Mouse (Mus musculus): ENCODE data around the gene Diaph2. TPM values are rescaled to one million over a fixed set of nuclear protein-coding genes. Genes with fewer than 3 reads are reported as not detected.

The Diaph2 gene
- total RNA-seq (2017): 10.0 and 11.4 TPM in 2 replicates

- peak; percentile 91 to 97 for ATAC-seq (replicated peaks in 1 of 2; ENCODE audit: insufficient read depth in 1 of 2, low FRiP score in 2 of 2, low TSS enrichment in 1 of 2, low read depth in 1 of 2, poor library complexity in 2 of 2, severe bottlenecking in 2 of 2)
These were observed at the start of gene Diaph2 for GRCm38 (mm10) chrX:129749571-129750061. Gene Diaph2, plus strand, starts transcription at chrX:129749742.

GRCm38 (mm10) chrX:129701634-129702312 lies 47.8 kb upstream of the Diaph2 start:
- ATAC-seq (replicated peaks in 1 of 2; ENCODE audit: insufficient read depth in 1 of 2, low FRiP score in 2 of 2, low TSS enrichment in 1 of 2, low read depth in 1 of 2, poor library complexity in 2 of 2, severe bottlenecking in 2 of 2): no peak

GRCm38 (mm10) chrX:129709656-129710055 lies 39.9 kb upstream of the Diaph2 start:
- no peak for ATAC-seq (replicated peaks in 1 of 2; ENCODE audit: insufficient read depth in 1 of 2, low FRiP score in 2 of 2, low TSS enrichment in 1 of 2, low read depth in 1 of 2, poor library complexity in 2 of 2, severe bottlenecking in 2 of 2)

GRCm38 (mm10) chrX:129728717-129729220 lies 20.8 kb upstream of the Diaph2 start:
- ATAC-seq (replicated peaks in 1 of 2; ENCODE audit: insufficient read depth in 1 of 2, low FRiP score in 2 of 2, low TSS enrichment in 1 of 2, low read depth in 1 of 2, poor library complexity in 2 of 2, severe bottlenecking in 2 of 2): no peak

- ATAC-seq (replicated peaks in 1 of 2; ENCODE audit: insufficient read depth in 1 of 2, low FRiP score in 2 of 2, low TSS enrichment in 1 of 2, low read depth in 1 of 2, poor library complexity in 2 of 2, severe bottlenecking in 2 of 2): no peak
These were observed 13.0 kb upstream of the Diaph2 start for GRCm38 (mm10) chrX:129736562-129736961.

- no peak; a peak in 1 of 4 replicates for ATAC-seq (replicated peaks in 1 of 2; ENCODE audit: insufficient read depth in 1 of 2, low FRiP score in 2 of 2, low TSS enrichment in 1 of 2, low read depth in 1 of 2, poor library complexity in 2 of 2, severe bottlenecking in 2 of 2)
These were observed 10.3 kb upstream of the Diaph2 start for GRCm38 (mm10) chrX:129739226-129739625.

- peak; percentile 56 to 80; a peak in 3 of 4 replicates for ATAC-seq (replicated peaks in 1 of 2; ENCODE audit: insufficient read depth in 1 of 2, low FRiP score in 2 of 2, low TSS enrichment in 1 of 2, low read depth in 1 of 2, poor library complexity in 2 of 2, severe bottlenecking in 2 of 2)
These were observed 6.6 kb upstream of the Diaph2 start for GRCm38 (mm10) chrX:129742981-129743380.

GRCm38 (mm10) chrX:129745976-129746375 lies 3.6 kb upstream of the Diaph2 start:
- no peak for ATAC-seq (replicated peaks in 1 of 2; ENCODE audit: insufficient read depth in 1 of 2, low FRiP score in 2 of 2, low TSS enrichment in 1 of 2, low read depth in 1 of 2, poor library complexity in 2 of 2, severe bottlenecking in 2 of 2)

- no peak for ATAC-seq (replicated peaks in 1 of 2; ENCODE audit: insufficient read depth in 1 of 2, low FRiP score in 2 of 2, low TSS enrichment in 1 of 2, low read depth in 1 of 2, poor library complexity in 2 of 2, severe bottlenecking in 2 of 2)
These were observed 440 bp upstream of the Diaph2 start for GRCm38 (mm10) chrX:129749102-129749501.

GRCm38 (mm10) chrX:129750094-129750569 lies 590 bp downstream of the Diaph2 start:
- ATAC-seq (replicated peaks in 1 of 2; ENCODE audit: insufficient read depth in 1 of 2, low FRiP score in 2 of 2, low TSS enrichment in 1 of 2, low read depth in 1 of 2, poor library complexity in 2 of 2, severe bottlenecking in 2 of 2): 0 out of 4 replicates have a peak, but pooled peaks have one; percentile 14 to 15

- ATAC-seq (replicated peaks in 1 of 2; ENCODE audit: insufficient read depth in 1 of 2, low FRiP score in 2 of 2, low TSS enrichment in 1 of 2, low read depth in 1 of 2, poor library complexity in 2 of 2, severe bottlenecking in 2 of 2): peak; percentile 26 to 36; a peak in 1 of 4 replicates
These were observed 1.1 kb downstream of the Diaph2 start for GRCm38 (mm10) chrX:129750606-129751005.

- ATAC-seq (replicated peaks in 1 of 2; ENCODE audit: insufficient read depth in 1 of 2, low FRiP score in 2 of 2, low TSS enrichment in 1 of 2, low read depth in 1 of 2, poor library complexity in 2 of 2, severe bottlenecking in 2 of 2): no peak
These were observed 7.1 kb downstream of the Diaph2 start for GRCm38 (mm10) chrX:129756606-129757005.

GRCm38 (mm10) chrX:129762649-129763048 lies 13.1 kb downstream of the Diaph2 start:
- no peak for ATAC-seq (replicated peaks in 1 of 2; ENCODE audit: insufficient read depth in 1 of 2, low FRiP score in 2 of 2, low TSS enrichment in 1 of 2, low read depth in 1 of 2, poor library complexity in 2 of 2, severe bottlenecking in 2 of 2)

- peak in 1 of 2 experiments; percentile 46; a peak in 1 of 4 replicates for ATAC-seq (replicated peaks in 1 of 2; ENCODE audit: insufficient read depth in 1 of 2, low FRiP score in 2 of 2, low TSS enrichment in 1 of 2, low read depth in 1 of 2, poor library complexity in 2 of 2, severe bottlenecking in 2 of 2)
These were observed 15.8 kb downstream of the Diaph2 start for GRCm38 (mm10) chrX:129765378-129765777.

- ATAC-seq (replicated peaks in 1 of 2; ENCODE audit: insufficient read depth in 1 of 2, low FRiP score in 2 of 2, low TSS enrichment in 1 of 2, low read depth in 1 of 2, poor library complexity in 2 of 2, severe bottlenecking in 2 of 2): no peak
These were observed 17.3 kb downstream of the Diaph2 start for GRCm38 (mm10) chrX:129766811-129767210.

- ATAC-seq (replicated peaks in 1 of 2; ENCODE audit: insufficient read depth in 1 of 2, low FRiP score in 2 of 2, low TSS enrichment in 1 of 2, low read depth in 1 of 2, poor library complexity in 2 of 2, severe bottlenecking in 2 of 2): 0 out of 4 replicates have a peak, but pooled peaks of 1 of the 2 experiments have one; percentile 32
These were observed 21.1 kb downstream of the Diaph2 start for GRCm38 (mm10) chrX:129770625-129771024.

- ATAC-seq (replicated peaks in 1 of 2; ENCODE audit: insufficient read depth in 1 of 2, low FRiP score in 2 of 2, low TSS enrichment in 1 of 2, low read depth in 1 of 2, poor library complexity in 2 of 2, severe bottlenecking in 2 of 2): no peak
These were observed 24.2 kb downstream of the Diaph2 start for GRCm38 (mm10) chrX:129773556-129774255.

GRCm38 (mm10) chrX:129774478-129774877 lies 24.9 kb downstream of the Diaph2 start:
- no peak for ATAC-seq (replicated peaks in 1 of 2; ENCODE audit: insufficient read depth in 1 of 2, low FRiP score in 2 of 2, low TSS enrichment in 1 of 2, low read depth in 1 of 2, poor library complexity in 2 of 2, severe bottlenecking in 2 of 2)
